Mouse (Mus musculus) ES-Bruce4 (cell line): ENCODE data around the gene Gfer. TPM values are rescaled to one million over a fixed set of nuclear protein-coding genes. Genes with fewer than 3 reads are reported as not detected.

ENCODE experiments used
- H3K27ac ChIP-seq: 2 replicates; pipeline ENCODE4 v1.5.1; 2012; ENCODE audit warnings: low read length, inconsistent platforms; ENCODE audit not compliant: insufficient read depth
- H3K27me3 ChIP-seq: 2 replicates; pipeline ENCODE4 v1.6.1; 2012; ENCODE audit warnings: mild to moderate bottlenecking, low read length, inconsistent platforms; ENCODE audit not compliant: control insufficient read depth, poor library complexity, insufficient read depth, severe bottlenecking
- H3K36me3 ChIP-seq: 2 replicates; pipeline ENCODE4 v1.6.1; 2012; ENCODE audit warnings: inconsistent platforms, mild to moderate bottlenecking, low read length, moderate library complexity; ENCODE audit not compliant: control insufficient read depth, poor library complexity, insufficient read depth, severe bottlenecking
- H3K4me1 ChIP-seq: one replicate; pipeline ENCODE4 v1.8.1; 2011; ENCODE audit warnings: low read length; ENCODE audit not compliant: control insufficient read depth, insufficient read depth
- H3K4me3 ChIP-seq: 2 replicates; pipeline ENCODE4 v1.5.1; 2011; ENCODE audit warnings: low read depth, mild to moderate bottlenecking, low read length
- H3K9ac ChIP-seq: 2 replicates; pipeline ENCODE4 v1.6.1; 2012; ENCODE audit warnings: low read depth, mild to moderate bottlenecking, inconsistent platforms; ENCODE audit not compliant: poor library complexity, severe bottlenecking
- H3K9me3 ChIP-seq: replicated peaks from 2 replicates; pipeline ENCODE4 v1.6.1; 2012; ENCODE audit warnings: mild to moderate bottlenecking, low read length, inconsistent platforms; ENCODE audit not compliant: control insufficient read depth, poor library complexity, insufficient read depth, severe bottlenecking
- CTCF ChIP-seq: IDR thresholded peaks from one replicate; pipeline ENCODE4 v1.8.1; 2011; ENCODE audit warnings: low read depth, low read length
- EP300 ChIP-seq: IDR thresholded peaks from 2 replicates; pipeline ENCODE4 v1.6.1; 2011; ENCODE audit warnings: low read depth, low read length; ENCODE audit not compliant: insufficient read depth
- POLR2A ChIP-seq: IDR thresholded peaks from one replicate; pipeline ENCODE4 v1.8.1; 2011; ENCODE audit warnings: low read length; ENCODE audit not compliant: insufficient read depth
- polyA plus RNA-seq: library from polyadenylated mRNA; stranded (reverse); fragments of >200 nt; gene quantifications from 2 replicates; pipeline ENCODE4 v1.2.4, GENCODE M21; 2011; ENCODE audit warnings: low read depth; ENCODE audit not compliant: missing spikeins, insufficient read depth, insufficient read length

Gene Gfer
- polyA plus RNA-seq, 1 experiment: 79.6 TPM

- Histone ChIP-seq H3K27me3 (no peaks in the 10 kb centered on the region), H3K36me3 (no peaks in the 10 kb centered on the region), H3K4me3 (no peak overlapping the region), H3K4me1 (peaks cover 2% of the 10 kb centered on the region), H3K9ac (no peak overlapping the region), H3K9me3 (no peaks in the 10 kb centered on the region), H3K27ac (no peak overlapping the region)
- TF ChIP-seq EP300 (no peak), POLR2A (no peak), CTCF (no peak)
Observed at GRCm38 (mm10) chr17:24732233-24732935, 36.4 kb upstream of the Gfer start.

GRCm38 (mm10) chr17:24730787-24731186, 34.8 kb upstream of the Gfer start:
- Histone ChIP-seq H3K9me3 (no peaks in the 10 kb centered on the region), H3K4me3 (no peak overlapping the region), H3K4me1 (peaks cover 2% of the 10 kb centered on the region), H3K9ac (no peak overlapping the region), H3K36me3 (no peaks in the 10 kb centered on the region), H3K27ac (no peak overlapping the region), H3K27me3 (no peaks in the 10 kb centered on the region)
- TF ChIP-seq EP300: no peak
- TF ChIP-seq CTCF: no peak
- TF ChIP-seq POLR2A: no peak

GRCm38 (mm10) chr17:24729067-24729466, 33.1 kb upstream of the Gfer start:
- no peak overlapping the region for H3K4me3 ChIP-seq
- H3K36me3 ChIP-seq: no peaks in the 10 kb centered on the region
- no peaks in the 10 kb centered on the region for H3K27me3 ChIP-seq
- no peak for TF ChIP-seq EP300
- TF ChIP-seq POLR2A: no peak
- TF ChIP-seq CTCF: no peak
- no peak overlapping the region for H3K27ac ChIP-seq
- peaks cover 2% of the 10 kb centered on the region for H3K4me1 ChIP-seq
- no peaks in the 10 kb centered on the region for H3K9me3 ChIP-seq
- H3K9ac ChIP-seq: no peak overlapping the region

GRCm38 (mm10) chr17:24728184-24728583, 32.2 kb upstream of the Gfer start:
- H3K4me1 ChIP-seq: peaks cover 2% of the 10 kb centered on the region
- H3K9ac ChIP-seq: peak overlapping the region; percentile 30; the same call in 1 of the 2 replicates
- H3K9me3 ChIP-seq: no peaks in the 10 kb centered on the region
- H3K27ac ChIP-seq: no peak overlapping the region
- no peaks in the 10 kb centered on the region for H3K36me3 ChIP-seq
- H3K27me3 ChIP-seq: no peaks in the 10 kb centered on the region
- TF ChIP-seq EP300 (no peak), CTCF (no peak), POLR2A (no peak)
- peak overlapping the region; percentile 31; the same call in 1 of the 2 replicates for H3K4me3 ChIP-seq

DNA sequence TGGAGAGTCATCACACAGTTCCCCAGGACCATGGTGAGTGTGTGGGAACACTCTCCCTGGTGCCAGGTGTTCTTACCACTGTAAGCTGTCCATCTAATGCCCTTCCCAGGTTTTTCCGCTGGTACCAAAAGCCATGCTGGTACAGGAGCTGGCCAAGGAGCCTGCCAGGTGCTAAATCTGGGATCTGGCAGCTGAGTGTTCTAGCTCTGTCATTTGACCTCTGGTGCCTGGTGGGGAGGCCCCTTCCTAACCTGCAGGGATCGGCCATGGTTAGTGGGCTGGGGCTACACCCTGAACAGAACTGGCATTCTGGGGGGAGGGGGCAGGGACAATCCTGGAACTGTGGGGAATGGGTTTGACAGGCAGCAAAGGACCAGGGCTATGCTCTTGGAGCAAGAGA, 31.7 kb upstream of the Gfer start, which contains the start of gene Rpl3l:
Gene Rpl3l (plus strand): TSS at position 203 of the 400 bp plus-strand sequence.
- Histone ChIP-seq H3K27me3 (no peaks in the 10 kb centered on the region), H3K4me1 (no peaks in the 10 kb centered on the region), H3K27ac (no peak within 1 kb of the TSS), H3K4me3 (peak within 1 kb of the TSS; percentile 31; the same call in 1 of the 2 replicates), H3K9ac (peak within 1 kb of the TSS; percentile 30; the same call in 1 of the 2 replicates), H3K9me3 (no peaks in the 10 kb centered on the region), H3K36me3 (no peaks in the 10 kb centered on the region)
- no peak for TF ChIP-seq EP300
- no peak for TF ChIP-seq POLR2A
- no peak for TF ChIP-seq CTCF
